Mouse (Mus musculus): Measurements from ENCODE around the gene Pgpep1.

GRCm38 (mm10) chr8:70596775-70597416 lies 63.3 kb downstream of the Pgpep1 start:
- TF ChIP-seq CTCF (IDR thresholded peaks at IDR 0.05; ENCODE audit: low read depth, low read length) (no peak), POLR2A (IDR thresholded peaks at IDR 0.05; ENCODE audit: extremely low read depth, insufficient read depth, low read length) (no peak)
